Mouse (Mus musculus): ENCODE measurements around the gene Arhgap17.

The Arhgap17 gene

DNA sequence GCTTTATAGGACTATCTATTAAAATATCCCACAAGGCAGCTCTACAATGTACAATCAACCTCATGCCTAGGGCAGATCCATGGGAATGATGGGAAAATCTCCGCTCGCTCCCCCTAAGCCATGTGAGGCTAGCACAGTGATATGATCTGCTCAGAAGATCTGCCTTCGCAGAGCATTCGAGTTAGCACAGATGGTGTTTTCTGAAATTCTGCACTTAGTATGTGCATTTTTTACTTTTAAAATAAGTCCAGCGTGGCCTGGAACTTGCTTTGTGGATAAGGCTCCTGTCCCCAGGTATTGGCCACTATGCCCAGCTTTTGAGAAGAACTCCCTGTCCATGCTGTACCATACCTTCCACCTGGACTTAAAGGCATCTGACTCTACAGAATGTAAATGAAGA is 83.8 kb downstream of the Arhgap17 start:
- no peak for DNase-seq (ENCODE audit: low spot score)

DNA sequence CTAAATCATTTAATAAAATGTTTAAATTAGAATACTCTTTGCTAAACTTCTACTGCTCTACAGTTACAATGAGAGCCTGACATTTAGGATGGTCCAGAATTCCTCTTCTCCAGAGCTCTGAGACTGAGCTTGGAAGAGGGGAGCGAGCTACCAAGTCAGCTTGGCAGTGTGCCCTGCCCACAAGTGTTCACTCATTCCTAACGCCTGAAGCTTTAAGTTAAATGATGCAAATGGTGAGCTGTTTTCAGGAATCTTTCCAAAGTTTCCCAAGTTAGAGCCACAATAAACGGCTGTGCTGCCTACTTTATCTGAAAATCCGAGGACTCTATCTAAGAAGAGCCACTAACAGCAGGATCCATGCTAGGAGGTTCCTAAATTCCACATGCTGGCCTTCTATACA is 85.9 kb downstream of the Arhgap17 start:
- no peak for DNase-seq (ENCODE audit: low spot score)

DNA sequence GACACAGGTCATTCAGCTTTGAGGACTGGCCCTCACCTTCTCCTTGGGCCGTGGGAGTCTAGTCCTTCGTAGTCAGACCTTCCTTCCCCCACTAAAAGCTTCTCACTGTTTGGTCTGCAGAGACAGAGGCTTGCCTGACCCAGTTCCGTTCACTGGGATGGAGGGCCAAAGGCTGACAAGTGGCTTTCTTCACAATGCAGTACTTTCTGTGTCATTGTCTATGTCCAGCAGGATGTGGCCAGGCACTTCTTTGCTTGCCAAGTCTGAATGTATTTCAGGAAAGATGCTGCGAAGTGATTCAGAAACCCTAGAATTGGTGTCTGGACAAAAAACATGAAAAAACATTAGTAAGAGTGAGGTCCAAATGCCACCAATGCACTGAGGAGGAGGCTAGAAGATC is 89.9 kb downstream of the Arhgap17 start:
- DNase-seq (ENCODE audit: low spot score) = no peak

DNA sequence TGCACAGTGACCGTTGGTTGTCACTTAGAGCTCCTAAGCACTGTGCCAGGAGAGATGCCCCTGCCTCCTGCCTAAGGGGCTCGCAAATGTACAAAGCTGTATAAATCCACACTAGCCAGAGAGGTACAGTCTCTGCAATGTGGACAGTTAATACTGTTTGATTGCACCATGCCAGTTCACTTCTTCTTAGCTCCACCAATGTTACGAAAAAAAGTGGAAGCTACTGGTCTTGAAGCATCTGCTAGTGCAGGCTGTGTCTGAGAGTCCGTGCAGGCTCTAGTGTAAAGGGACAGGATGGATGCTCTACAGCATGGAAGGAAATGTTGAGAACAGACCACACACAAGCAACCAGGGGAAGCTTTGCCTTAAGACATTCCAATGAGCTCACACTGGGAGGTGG is 93.1 kb downstream of the Arhgap17 start:
- DNase-seq (ENCODE audit: low spot score) = no peak

DNA sequence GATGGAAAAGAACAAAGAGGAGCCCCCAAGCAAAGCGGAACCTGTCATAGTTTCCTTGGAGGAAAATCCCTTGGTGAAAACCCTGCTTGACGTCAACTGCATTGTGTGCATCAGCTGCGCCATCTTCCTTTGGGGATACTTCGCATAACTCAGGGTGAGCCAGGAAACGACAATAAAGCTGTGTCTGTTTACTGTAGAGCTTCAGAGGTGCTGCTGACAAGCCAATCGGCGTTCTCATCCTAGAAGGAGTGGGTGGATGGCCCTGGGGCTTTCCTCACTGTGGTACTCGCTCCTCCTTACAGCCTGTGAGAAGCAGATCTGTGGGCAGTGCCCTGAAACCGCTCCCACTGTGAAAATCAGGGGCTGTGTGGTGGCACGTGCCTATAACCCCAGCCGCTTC is 96.7 kb downstream of the Arhgap17 start:
- no peak for DNase-seq (ENCODE audit: low spot score)

DNA sequence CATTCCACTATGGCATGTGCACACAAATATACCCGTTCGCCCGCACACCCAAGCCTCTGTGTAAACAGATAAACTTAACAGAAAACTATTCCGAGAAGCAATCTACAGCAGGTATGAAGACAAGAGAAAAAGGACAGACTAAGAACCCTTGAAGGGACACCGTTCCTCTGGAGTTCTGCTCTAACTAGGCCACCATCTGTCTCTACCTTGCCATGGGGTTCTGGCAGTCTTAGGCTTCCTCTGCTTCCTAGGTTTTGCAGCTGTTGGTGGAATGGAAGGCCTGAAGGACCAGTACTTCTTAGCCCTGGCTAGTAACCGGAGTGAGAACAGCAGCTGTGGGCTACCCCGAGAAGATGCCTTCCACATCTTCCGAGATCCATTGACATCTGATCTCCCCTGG is 111.6 kb downstream of the Arhgap17 start:
- DNase-seq (ENCODE audit: low spot score) = no peak

DNA sequence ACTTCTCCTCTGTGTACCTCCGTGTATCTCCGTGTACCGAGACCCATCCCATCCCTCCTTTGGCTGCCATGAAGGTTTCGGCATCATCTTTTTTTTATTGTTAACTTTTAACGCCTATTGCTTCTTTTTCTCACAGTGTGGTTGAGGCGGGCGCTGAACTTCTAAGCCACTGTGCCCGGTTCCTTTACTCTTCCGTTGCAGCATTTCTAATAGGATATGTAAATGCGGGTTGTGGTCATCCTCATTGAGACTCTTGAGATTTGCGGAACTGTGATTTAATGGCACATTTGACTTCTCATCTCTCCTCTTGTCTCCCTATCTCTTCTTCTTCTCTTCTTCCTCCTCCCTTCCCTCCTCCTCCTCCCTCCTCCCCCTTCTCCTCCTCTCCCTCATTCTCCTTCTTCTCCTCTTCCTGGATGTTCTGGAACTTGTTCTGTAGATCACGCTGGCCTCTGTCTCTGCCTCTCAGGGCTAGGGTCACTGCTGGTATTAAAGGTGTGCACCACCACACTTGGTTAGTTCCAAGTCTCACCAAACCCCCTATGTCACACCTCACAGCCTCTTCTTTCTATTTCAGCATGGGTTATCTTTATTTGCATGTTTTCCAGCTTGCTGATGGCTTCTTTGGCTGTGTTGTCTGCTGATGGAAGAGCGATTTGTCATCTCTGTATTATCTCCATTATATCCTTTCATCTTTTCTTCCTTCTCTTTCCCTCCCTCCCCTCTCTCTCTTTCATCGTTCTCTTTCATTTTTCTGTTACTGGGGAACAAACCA is 115.3 kb downstream of the Arhgap17 start:
- no peak for DNase-seq (ENCODE audit: low spot score)

DNA sequence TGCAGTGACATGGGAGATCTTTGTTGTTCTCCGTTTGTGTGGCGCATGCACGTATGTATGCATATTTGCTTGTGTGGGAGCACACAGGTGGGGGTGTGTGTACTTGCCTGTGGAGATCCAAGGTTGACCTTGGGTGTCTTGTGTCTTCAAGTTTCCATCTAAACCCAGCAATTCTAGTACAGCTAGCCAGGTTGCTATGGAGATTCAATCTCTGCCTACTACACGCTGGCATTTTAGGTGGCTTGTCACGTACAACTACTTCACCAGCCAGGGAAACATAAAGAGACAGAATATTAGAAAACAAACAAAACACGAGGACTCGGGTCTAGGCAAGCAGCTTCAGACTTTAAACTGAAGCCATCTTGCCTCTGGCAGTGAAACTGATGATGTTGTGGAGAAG is 116.3 kb downstream of the Arhgap17 start:
- DNase-seq (ENCODE audit: low spot score) = no peak

DNA sequence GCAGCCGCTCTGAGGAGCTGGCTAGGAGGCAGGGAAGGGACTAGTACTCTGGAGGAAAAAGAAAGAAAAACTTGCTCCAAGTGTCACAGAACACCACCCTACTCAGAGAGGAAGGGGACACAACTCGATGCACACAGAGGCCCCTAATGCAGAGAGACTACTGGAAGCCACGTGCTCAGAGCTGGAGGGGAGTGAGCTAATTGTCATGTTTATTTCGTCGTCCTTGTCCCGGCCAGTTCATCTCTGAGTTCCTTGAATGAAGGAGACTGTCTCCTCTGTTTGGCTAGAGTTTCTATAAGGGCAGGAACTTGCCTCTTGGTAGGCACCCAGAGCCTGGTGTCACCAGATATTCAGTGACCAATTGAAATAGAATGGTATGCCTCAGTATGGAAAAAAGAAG is 118.4 kb downstream of the Arhgap17 start:
- no peak for DNase-seq (ENCODE audit: low spot score)

DNA sequence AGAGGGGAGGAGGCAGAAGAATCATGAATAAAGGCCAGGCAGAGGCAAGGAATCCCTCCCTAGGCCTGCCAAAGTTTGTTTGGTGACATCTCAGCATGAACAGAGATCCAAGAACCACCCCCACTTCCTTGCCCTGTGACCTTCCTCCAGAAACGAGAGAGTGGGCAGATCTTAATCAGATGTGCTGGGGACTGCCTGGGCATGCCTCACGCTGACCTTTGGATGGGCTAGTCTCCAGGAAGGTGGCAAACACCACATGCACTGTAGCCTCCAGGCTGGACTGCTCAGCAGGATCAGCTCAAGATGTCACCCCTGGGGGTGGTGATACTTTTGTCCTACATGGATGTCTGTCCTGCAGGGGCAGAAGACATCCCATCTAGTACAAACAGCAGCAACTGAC is 121.5 kb downstream of the Arhgap17 start:
- DNase-seq (ENCODE audit: low spot score) = no peak

DNA sequence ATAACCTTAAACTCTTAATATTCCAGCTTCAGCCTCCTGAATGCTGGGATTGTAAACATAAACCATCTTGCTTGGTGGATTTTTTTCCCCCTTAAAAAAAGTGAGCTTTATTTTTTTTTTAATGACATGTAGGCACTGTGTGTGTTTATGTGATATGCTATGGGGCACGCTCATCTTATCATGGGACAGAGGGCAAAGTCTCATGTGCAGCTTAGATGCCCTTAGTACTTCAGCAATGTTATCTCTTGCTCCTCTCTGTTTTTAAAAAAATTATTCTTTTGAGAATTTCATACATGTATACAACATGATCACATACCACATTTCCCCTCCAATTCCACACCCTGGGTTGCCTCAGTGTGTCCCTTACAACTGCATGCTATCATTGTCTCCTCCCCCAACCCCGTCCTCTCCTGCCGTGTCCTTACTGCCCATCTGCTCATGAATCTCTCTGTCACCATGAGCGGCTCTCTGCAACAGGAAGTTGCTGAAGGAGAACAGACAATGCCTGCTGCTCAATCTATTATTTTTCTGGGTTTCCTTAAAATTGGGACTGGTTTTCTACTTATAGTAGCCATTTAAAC is 123.1 kb downstream of the Arhgap17 start:
- peak; percentile 10 for DNase-seq (ENCODE audit: low spot score)

DNA sequence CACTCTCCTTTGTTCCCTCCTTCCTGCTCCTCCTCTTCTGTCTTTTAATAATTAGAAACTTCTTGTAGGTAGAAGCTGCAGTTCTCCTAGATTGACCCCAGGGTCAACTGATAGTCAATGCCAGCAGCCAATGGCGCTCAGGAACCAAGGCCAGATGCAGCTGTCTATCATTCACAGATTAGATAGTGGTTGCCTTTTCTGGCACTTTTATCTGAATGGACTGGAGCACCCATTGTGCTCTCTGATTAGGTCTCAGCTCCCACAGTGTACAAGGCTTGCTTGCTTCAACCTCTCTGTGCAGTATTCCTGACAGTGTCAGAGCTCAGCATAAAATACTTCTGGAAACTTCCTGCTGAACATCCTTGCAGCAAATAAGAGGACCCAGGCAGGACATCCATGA is 124.9 kb downstream of the Arhgap17 start:
- DNase-seq (ENCODE audit: low spot score) = peak; percentile 23

DNA sequence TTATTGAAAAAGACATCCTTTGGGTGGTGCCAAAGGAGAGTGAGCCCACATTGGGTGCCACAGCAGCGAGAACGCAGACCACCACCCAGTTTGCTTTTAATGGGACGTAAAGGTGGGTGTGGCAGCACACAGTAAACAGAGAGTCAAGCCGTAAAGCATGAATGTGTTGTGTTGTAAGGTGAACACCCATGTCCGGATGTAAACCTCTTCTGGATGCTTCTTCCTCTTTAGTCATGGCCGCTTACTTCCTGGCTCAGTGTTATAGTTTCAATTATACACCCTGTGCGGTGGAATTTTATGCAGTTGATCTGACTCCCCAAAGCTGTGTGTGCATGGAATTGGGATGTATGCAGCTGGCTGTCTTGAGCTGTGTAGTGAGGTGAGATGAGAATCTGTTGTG is 127.5 kb downstream of the Arhgap17 start:
- no peak for DNase-seq (ENCODE audit: low spot score)

DNA sequence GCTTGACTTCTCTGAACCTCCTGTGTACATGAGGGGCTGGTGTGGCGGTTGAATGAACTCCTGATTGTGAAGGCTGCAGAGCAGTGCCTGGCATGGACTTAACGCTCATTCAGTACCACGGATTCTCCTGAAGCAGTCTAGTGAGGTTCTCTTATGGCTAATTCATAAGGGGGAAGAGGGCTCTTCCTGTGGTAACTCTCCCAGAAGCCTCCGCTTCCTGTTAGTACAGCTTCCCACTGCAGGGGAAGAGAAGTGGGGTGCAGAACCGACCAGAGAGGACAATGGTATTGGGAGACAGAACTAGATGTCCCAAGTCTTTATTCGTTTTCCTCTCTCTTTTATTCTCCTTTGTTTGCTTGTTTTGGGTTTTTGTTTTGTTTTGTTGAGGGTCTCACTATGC is 129.7 kb downstream of the Arhgap17 start:
- no peak for DNase-seq (ENCODE audit: low spot score)

DNA sequence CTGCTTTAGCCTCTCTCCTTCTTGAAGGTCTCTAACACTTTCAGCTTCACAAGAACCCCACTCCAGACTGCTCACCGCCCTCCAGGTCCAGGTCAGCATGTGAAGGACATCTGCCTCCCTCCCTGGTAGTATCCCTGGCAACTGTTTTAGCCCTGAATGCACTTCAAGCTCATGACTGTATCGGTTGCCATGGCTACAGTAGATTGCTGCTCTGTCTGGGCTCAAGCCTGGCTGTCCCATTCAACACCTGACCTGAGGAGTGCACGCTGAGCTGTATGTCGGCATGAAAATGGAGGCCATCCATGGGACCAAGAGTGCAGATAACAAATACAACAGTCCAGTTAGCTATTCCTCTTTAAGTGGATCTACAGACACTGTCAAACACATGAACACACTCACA is 131.1 kb downstream of the Arhgap17 start:
- no peak for DNase-seq (ENCODE audit: low spot score)

DNA sequence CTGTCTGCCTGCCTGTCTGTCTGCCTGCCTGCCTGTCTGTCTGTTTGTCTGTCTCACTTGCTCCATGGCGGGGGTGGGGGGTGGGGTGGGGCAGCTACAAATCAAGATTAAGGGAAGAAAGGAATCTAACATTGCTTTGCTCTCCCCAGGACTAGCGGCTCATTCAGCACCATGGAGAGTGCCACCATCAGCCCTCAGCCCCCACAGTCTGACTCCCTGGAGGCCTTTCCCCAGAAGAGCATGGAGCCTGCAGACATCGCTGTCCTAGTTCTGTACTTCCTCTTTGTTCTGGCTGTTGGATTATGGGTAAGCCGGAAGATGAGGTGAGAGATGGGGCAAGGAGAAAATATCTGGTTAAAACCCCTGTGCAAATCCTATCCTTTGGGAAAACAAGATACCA is 134.3 kb downstream of the Arhgap17 start:
- peak; percentile 12 for DNase-seq (ENCODE audit: low spot score)

Data from c-Kit-positive CD71-positive TER-119-positive erythroid progenitor cells, embryonic 14.5 days (primary cell).